Mouse (Mus musculus) megakaryocyte, embryonic 14.5 days (primary cell): Measurements from ENCODE around the gene Muc3. TPM values are rescaled to one million over a fixed set of nuclear protein-coding genes. Genes with fewer than 3 reads are reported as not detected.
"Not testable (repeated sequence)": the region's sequence is repeated elsewhere in the genome, so short reads cannot be mapped to it uniquely, and the experiment has no call there.

Experiments
- H3K27me3 ChIP-seq: replicated peaks from 2 replicates; pipeline ENCODE3; 2012; ENCODE audit warnings: inconsistent platforms
- H3K36me3 ChIP-seq: replicated peaks from 2 replicates; pipeline ENCODE3; 2012; ENCODE audit warnings: low read length, inconsistent platforms, mixed read lengths
- H3K4me1 ChIP-seq: 2 replicates; pipeline ENCODE4 v1.6.1; 2012; ENCODE audit warnings: inconsistent platforms
- H3K4me3 ChIP-seq: replicated peaks from 2 replicates; pipeline ENCODE3; 2012; ENCODE audit warnings: moderate library complexity, mild to moderate bottlenecking, inconsistent platforms
- H3K9me3 ChIP-seq: 2 replicates; pipeline ENCODE4 v1.6.1; 2012; ENCODE audit warnings: inconsistent platforms
- FLI1 ChIP-seq: IDR thresholded peaks from 2 replicates; pipeline ENCODE4 v1.6.1; 2012; ENCODE audit warnings: low read length, inconsistent platforms, mixed read lengths
- GATA1 ChIP-seq: IDR thresholded peaks from 3 replicates; pipeline ENCODE4 v1.6.1; 2012; ENCODE audit warnings: mixed read lengths, low read length, inconsistent platforms, borderline replicate concordance
- polyA plus RNA-seq: library from polyadenylated mRNA; stranded (reverse); fragments of >175 nt; gene quantifications from 2 replicates; pipeline ENCODE4 v1.2.3, GENCODE M21; 2012; ENCODE audit warnings: low replicate concordance; ENCODE audit not compliant: insufficient read depth

The Muc3 gene
- polyA plus RNA-seq: not detected in 2 replicates

- H3K4me1 ChIP-seq, H3K36me3 ChIP-seq, H3K27me3 ChIP-seq: not testable (repeated sequence)
- Histone ChIP-seq H3K9me3 (peaks cover 39% of the 10 kb centered on the region; the same call in 1 of the 2 replicates), H3K4me3 (peak within 1 kb of the TSS; percentile 14)
Observed at GRCm38 (mm10) chr5:137149272-137149882, at the start of gene Muc3. Gene Muc3 (minus strand): TSS chr5:137149322.

GRCm38 (mm10) chr5:137194488-137195120 lies 45.5 kb upstream of the Muc3 start:
- no peak for TF ChIP-seq GATA1
- no peak for TF ChIP-seq FLI1
- Histone ChIP-seq H3K27me3 (peaks cover 50% of the 10 kb centered on the region), H3K4me3 (no peak overlapping the region), H3K36me3 (no peaks in the 10 kb centered on the region), H3K4me1 (peaks cover 4% of the 10 kb centered on the region), H3K9me3 (no peaks in the 10 kb centered on the region)

GRCm38 (mm10) chr5:137193279-137193952 lies 44.3 kb upstream of the Muc3 start:
- Histone ChIP-seq H3K9me3 (no peaks in the 10 kb centered on the region), H3K4me1 (peaks cover 9% of the 10 kb centered on the region), H3K27me3 (peaks cover 52% of the 10 kb centered on the region), H3K4me3 (no peak overlapping the region), H3K36me3 (no peaks in the 10 kb centered on the region)
- TF ChIP-seq GATA1: no peak
- no peak for TF ChIP-seq FLI1

- peaks cover 51% of the 10 kb centered on the region for H3K27me3 ChIP-seq
- peak overlapping the region; percentile 85 for H3K4me3 ChIP-seq
- TF ChIP-seq FLI1: no peak
- no peak for TF ChIP-seq GATA1
- no peaks in the 10 kb centered on the region for H3K9me3 ChIP-seq
- H3K36me3 ChIP-seq: no peaks in the 10 kb centered on the region
- H3K4me1 ChIP-seq: peaks cover 9% of the 10 kb centered on the region
Observed at GRCm38 (mm10) chr5:137189326-137189725, 40.2 kb upstream of the Muc3 start.

- no peak for TF ChIP-seq GATA1
- TF ChIP-seq FLI1: no peak
- Histone ChIP-seq H3K36me3 (no peaks in the 10 kb centered on the region), H3K27me3 (peaks cover 25% of the 10 kb centered on the region), H3K9me3 (no peaks in the 10 kb centered on the region), H3K4me1 (peaks cover 6% of the 10 kb centered on the region; the same call in 1 of the 2 replicates), H3K4me3 (no peak overlapping the region)
Observed at GRCm38 (mm10) chr5:137185362-137185761, 36.2 kb upstream of the Muc3 start.

GRCm38 (mm10) chr5:137179646-137180374 lies 30.7 kb upstream of the Muc3 start:
- H3K36me3 ChIP-seq: no peaks in the 10 kb centered on the region
- peaks cover 37% of the 10 kb centered on the region for H3K27me3 ChIP-seq
- H3K9me3 ChIP-seq: peaks cover 4% of the 10 kb centered on the region; the same call in 1 of the 2 replicates
- TF ChIP-seq GATA1 (no peak), FLI1 (no peak)
- no peak overlapping the region for H3K4me3 ChIP-seq
- no peaks in the 10 kb centered on the region for H3K4me1 ChIP-seq

- Histone ChIP-seq H3K27me3 (peaks cover 65% of the 10 kb centered on the region), H3K9me3 (no peaks in the 10 kb centered on the region), H3K4me3 (no peak overlapping the region), H3K4me1 (no peaks in the 10 kb centered on the region), H3K36me3 (no peaks in the 10 kb centered on the region)
- TF ChIP-seq GATA1 (no peak), FLI1 (no peak)
Observed at GRCm38 (mm10) chr5:137173967-137174366, 24.8 kb upstream of the Muc3 start.

GRCm38 (mm10) chr5:137172591-137172990 lies 23.5 kb upstream of the Muc3 start:
- no peaks in the 10 kb centered on the region for H3K36me3 ChIP-seq
- TF ChIP-seq FLI1 (no peak), GATA1 (no peak)
- no peaks in the 10 kb centered on the region for H3K4me1 ChIP-seq
- H3K9me3 ChIP-seq: no peaks in the 10 kb centered on the region
- no peak overlapping the region for H3K4me3 ChIP-seq
- H3K27me3 ChIP-seq: peaks cover 64% of the 10 kb centered on the region

GRCm38 (mm10) chr5:137171478-137171877 lies 22.4 kb upstream of the Muc3 start:
- Histone ChIP-seq H3K27me3 (peaks cover 66% of the 10 kb centered on the region), H3K4me1 (no peaks in the 10 kb centered on the region), H3K9me3 (no peaks in the 10 kb centered on the region), H3K36me3 (no peaks in the 10 kb centered on the region), H3K4me3 (no peak overlapping the region)
- TF ChIP-seq FLI1 (no peak), GATA1 (no peak)

- no peaks in the 10 kb centered on the region for H3K36me3 ChIP-seq
- TF ChIP-seq GATA1 (no peak), FLI1 (no peak)
- H3K4me1 ChIP-seq: no peaks in the 10 kb centered on the region
- peaks cover 66% of the 10 kb centered on the region for H3K27me3 ChIP-seq
- H3K9me3 ChIP-seq: no peaks in the 10 kb centered on the region
- no peak overlapping the region for H3K4me3 ChIP-seq
Observed at GRCm38 (mm10) chr5:137170836-137171380, 21.8 kb upstream of the Muc3 start.
